Mouse (Mus musculus) erythroblast, embryonic 14.5 days (primary cell): ENCODE results near the gene H2-T24. TPM values are rescaled to one million over a fixed set of nuclear protein-coding genes. Genes with fewer than 3 reads are reported as not detected.
"Not testable (repeated sequence)": the region's sequence is repeated elsewhere in the genome, so short reads cannot be mapped to it uniquely, and the experiment has no call there.

Experiments
- H3K27me3 ChIP-seq: 2 replicates; pipeline ENCODE4 v1.6.1; 2012; ENCODE audit warnings: inconsistent platforms; ENCODE audit not compliant: control insufficient read depth
- H3K36me3 ChIP-seq: 2 replicates; pipeline ENCODE4 v1.6.1; 2012; ENCODE audit warnings: mild to moderate bottlenecking, inconsistent platforms; ENCODE audit not compliant: control insufficient read depth
- H3K4me1 ChIP-seq: 2 replicates; pipeline ENCODE4 v1.6.1; 2012; ENCODE audit warnings: inconsistent platforms; ENCODE audit not compliant: control insufficient read depth
- H3K4me3 ChIP-seq: replicated peaks from 2 replicates; pipeline ENCODE3; 2012; ENCODE audit warnings: moderate library complexity, mild to moderate bottlenecking, inconsistent platforms
- H3K9me3 ChIP-seq: 2 replicates; pipeline ENCODE4 v1.6.1; 2012; ENCODE audit warnings: low read length, inconsistent platforms, mixed read lengths; ENCODE audit not compliant: control insufficient read depth
- GATA1 ChIP-seq: IDR thresholded peaks from 2 replicates; pipeline ENCODE4 v1.6.1; 2012; ENCODE audit warnings: low read length, inconsistent platforms, mixed read lengths
- TAL1 ChIP-seq: IDR thresholded peaks from 3 replicates; pipeline ENCODE4 v1.6.1; 2012; ENCODE audit warnings: low read length, inconsistent platforms, mixed read lengths
- polyA plus RNA-seq: library from polyadenylated mRNA; stranded (reverse); fragments of >175 nt; gene quantifications from 2 replicates; pipeline ENCODE4 v1.2.3, GENCODE M21; 2012

The H2-T24 gene
- polyA plus RNA-seq = 0.91 and 0.98 TPM in 2 replicates

- Histone ChIP-seq H3K4me3 (peak within 1 kb of the TSS; percentile 80), H3K27me3 (no peaks in the 10 kb centered on the region), H3K9me3 (no peaks in the 10 kb centered on the region), H3K4me1 (peaks cover 87% of the 10 kb centered on the region), H3K36me3 (peaks cover 50% of the 10 kb centered on the region)
- TF ChIP-seq TAL1 (no peak), GATA1 (no peak)
Measured at GRCm38 (mm10) chr17:36020191-36021073, at the start of gene H2-T24. TSS of gene H2-T24 (minus strand) at chr17:36020560.

DNA sequence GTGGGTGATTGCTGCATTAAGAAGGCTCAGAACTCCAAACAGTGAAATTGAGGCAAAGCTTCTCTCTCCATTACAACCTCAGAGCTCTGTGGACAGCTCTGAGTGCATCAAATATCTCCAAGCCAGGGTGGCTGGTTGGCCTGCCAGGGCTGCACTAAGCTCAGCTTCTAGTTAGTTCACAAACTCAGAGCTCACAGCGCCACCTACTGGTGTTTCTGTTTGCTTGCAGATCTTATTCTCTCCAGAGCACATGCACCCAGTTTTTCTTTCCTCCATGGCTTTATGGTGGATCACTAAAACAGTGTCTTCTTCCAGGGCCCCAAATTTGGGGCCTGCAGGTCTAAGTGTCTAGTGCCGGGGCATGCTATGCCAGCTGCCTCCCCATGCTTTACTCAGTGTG is 40.5 kb upstream of the H2-T24 start:
- Histone ChIP-seq H3K27me3 (no peaks in the 10 kb centered on the region; the same call in 1 of the 2 replicates), H3K4me1 (no peaks in the 10 kb centered on the region), H3K36me3 (no peaks in the 10 kb centered on the region)

GRCm38 (mm10) chr17:36058362-36058761 is 38.0 kb upstream of the H2-T24 start, which contains the start of gene Gm11127:
TSS of gene Gm11127 (minus strand) at chr17:36058371.
- H3K36me3 ChIP-seq, H3K4me1 ChIP-seq, H3K4me3 ChIP-seq, H3K9me3 ChIP-seq, H3K27me3 ChIP-seq: not testable (repeated sequence)

More for the DNA sequence above, 40.5 kb upstream of the H2-T24 start:
- no peak overlapping the region for H3K4me3 ChIP-seq
- H3K9me3 ChIP-seq = no peaks in the 10 kb centered on the region
- no peak for TF ChIP-seq GATA1
- TF ChIP-seq TAL1 = no peak

DNA sequence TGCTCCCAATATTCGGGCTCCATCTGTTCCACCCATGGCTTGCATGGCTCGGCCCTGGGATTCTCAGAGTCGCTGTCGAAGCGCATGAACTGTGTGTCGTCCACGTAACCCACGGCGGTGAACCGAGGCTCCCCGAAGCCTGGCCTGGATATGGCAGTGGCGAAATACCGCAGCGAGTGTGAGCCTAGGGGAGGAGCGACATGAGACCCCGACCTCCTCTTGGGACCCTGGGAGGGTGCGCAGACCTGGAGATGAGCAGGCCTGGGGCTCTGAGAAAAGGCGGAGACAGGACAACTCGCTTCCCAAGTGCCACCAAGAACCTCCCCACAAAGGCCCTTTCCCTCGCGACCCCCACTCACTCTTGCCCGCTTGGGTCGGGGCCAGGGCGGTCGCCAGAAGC is 37.6 kb upstream of the H2-T24 start:
- not testable (repeated sequence) for H3K27me3 ChIP-seq, H3K9me3 ChIP-seq, H3K4me3 ChIP-seq, H3K36me3 ChIP-seq, H3K4me1 ChIP-seq

DNA sequence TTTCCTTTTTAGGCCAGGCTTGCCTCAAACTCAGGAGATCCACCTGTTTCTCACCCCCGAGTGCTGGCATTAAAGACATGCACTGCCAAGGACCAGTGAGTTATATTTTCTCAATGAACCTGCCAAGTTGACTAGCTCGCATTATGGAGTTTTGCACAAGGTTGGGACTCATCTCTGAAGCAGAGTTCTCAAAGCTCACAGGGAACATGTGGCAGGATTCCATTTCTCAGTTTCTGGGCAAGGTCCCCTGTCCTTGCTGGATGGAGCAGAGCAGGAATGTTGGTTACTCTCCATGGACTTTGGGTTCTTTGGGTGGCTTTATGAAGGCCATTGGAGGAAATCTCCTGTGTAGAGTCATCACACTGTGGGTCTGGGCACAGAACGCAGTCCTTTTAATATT is 22.9 kb upstream of the H2-T24 start:
- TF ChIP-seq GATA1 (no peak), TAL1 (no peak)

GRCm38 (mm10) chr17:36042610-36043169 is 22.3 kb upstream of the H2-T24 start, which contains the start of the genes H2-T22 and Gm6034:
TSS of gene H2-T22 (minus strand) at chr17:36042747.
TSS of gene Gm6034 (plus strand) at chr17:36042961.
- H3K36me3 ChIP-seq, H3K27me3 ChIP-seq, H3K9me3 ChIP-seq: not testable (repeated sequence)
- Histone ChIP-seq H3K4me3 (peak within 1 kb of the TSS; percentile 62), H3K4me1 (peaks cover 12% of the 10 kb centered on the region)

More for the DNA sequence above, 22.9 kb upstream of the H2-T24 start:
- H3K4me1 ChIP-seq = peaks cover 12% of the 10 kb centered on the region
- H3K27me3 ChIP-seq = no peaks in the 10 kb centered on the region
- no peaks in the 10 kb centered on the region for H3K9me3 ChIP-seq
- H3K4me3 ChIP-seq = peak overlapping the region; percentile 62
- no peaks in the 10 kb centered on the region for H3K36me3 ChIP-seq

GRCm38 (mm10) chr17:36042055-36042454 is 21.7 kb upstream of the H2-T24 start:
- H3K27me3 ChIP-seq, H3K36me3 ChIP-seq, H3K9me3 ChIP-seq: not testable (repeated sequence)
- peak overlapping the region; percentile 48 for H3K4me3 ChIP-seq
- H3K4me1 ChIP-seq = peaks cover 12% of the 10 kb centered on the region

DNA sequence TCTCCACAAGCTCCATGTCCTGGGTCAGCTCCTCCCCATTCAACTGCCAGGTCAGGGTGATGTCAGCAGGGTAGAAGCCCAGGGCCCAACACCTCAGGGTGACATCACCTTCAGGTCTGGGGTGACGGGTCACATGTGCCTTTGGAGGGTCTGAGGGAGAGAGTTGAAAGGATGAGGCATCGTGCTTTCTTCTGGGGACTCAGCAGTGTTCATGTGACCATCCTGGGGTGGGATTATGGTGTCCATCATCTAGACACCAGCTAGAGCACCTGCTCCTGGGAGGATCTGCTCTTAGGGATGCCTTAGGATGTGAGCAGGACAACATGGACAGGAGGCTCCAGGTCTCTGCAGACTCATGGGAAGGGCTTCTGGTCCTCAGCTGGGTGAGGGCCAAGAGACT is 20.2 kb upstream of the H2-T24 start:
- not testable (repeated sequence) for H3K4me3 ChIP-seq, H3K36me3 ChIP-seq, H3K9me3 ChIP-seq, H3K27me3 ChIP-seq
- peaks cover 12% of the 10 kb centered on the region for H3K4me1 ChIP-seq

DNA sequence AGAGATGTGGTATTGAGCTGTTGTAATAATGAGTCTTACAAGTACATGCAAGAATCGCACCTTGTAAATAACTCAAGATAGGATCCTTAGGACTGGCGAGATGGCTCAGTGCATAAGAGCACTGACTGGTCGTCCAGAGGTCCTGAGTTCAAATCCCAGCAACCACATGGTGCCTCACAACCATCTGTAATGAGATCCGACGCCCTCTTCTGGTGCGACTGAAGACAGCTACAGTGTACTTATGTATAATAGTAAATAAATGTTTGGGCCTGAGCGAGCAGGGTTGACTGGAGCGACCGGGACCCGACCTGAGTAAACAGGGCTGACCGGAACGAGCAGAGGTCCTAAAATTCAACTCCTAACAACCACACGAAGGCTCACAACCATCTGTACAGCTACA is 15.8 kb upstream of the H2-T24 start:
- peaks cover 11% of the 10 kb centered on the region for H3K4me1 ChIP-seq
- not testable (repeated sequence) for H3K36me3 ChIP-seq, H3K27me3 ChIP-seq, H3K9me3 ChIP-seq, H3K4me3 ChIP-seq

DNA sequence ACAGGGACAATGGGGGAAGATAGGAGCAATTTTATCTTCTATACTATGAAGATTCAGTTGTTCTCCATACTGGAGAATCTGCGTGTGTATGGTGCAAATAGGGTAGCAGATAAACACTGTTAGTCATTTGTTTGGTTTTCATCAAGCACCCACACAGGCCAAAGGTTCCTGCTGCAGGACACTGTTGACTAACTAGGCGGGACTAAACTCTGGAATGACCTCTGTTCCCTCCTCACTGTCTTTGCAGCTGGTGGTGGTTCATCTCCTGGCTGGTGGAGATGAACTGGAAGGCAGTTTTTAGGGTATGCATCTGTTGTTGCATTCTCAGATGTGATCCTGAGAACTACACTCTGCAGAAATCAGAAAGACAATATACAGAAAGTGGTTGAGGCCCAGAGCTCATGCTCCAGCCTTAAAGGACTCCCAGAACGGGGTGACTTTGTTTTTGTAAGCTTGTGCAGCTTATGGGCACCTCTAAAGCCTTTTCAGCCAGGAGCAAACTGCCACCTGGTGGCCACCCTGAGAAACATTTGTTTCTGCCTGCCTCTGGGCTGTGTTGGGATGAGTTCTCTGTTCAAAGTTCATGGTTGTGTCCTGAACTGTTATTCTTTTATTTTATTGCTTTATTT is 14.8 kb upstream of the H2-T24 start:
- not testable (repeated sequence) for H3K9me3 ChIP-seq, H3K36me3 ChIP-seq, H3K4me3 ChIP-seq, H3K27me3 ChIP-seq
- H3K4me1 ChIP-seq = peaks cover 18% of the 10 kb centered on the region

DNA sequence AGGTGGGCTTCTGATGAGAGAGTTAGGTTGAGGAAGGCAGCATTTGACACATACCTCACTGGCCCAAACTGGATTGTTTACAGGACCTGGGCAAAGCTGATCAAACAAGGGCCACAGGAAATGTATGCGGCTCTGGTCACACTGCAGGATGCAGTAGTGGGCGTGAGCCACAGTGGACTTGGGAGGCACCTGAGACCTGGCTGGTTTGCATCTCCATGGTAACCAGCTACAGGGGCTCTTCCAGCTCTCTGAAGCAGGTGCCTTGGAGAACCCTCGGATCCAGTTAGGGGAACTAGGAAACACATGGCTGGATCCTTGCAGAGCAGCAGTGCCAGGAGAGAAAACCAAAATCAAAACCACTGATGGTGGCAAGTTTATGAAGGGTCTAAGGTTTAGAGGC is 14.2 kb upstream of the H2-T24 start:
- not testable (repeated sequence) for H3K9me3 ChIP-seq, H3K27me3 ChIP-seq, H3K36me3 ChIP-seq, H3K4me3 ChIP-seq
- H3K4me1 ChIP-seq = peaks cover 21% of the 10 kb centered on the region

DNA sequence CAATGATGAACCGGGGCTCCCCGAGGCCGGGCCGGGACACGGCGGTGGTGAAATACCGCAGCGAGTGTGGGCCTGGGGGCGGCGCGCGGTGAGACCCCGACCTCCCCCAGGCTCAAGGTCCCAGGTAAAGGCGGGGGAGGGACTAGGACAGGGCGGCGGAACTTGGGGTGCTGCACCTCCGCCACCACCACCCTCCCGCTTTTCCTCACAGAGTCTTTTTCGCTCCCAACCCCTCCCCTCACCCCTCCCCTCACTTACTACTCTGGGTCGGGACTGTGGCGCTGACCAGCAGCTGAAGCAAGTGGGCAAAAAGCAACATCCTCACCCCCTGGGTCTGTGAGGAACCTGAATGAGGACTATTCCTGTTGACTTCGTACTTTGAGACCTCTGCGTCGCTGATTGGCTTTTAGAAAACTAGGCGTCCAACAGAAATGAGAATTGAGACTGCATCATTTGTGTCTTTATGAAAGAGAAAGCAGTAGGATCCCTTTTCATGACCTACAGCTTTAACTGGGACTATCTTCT is 12.1 kb upstream of the H2-T24 start, which contains the start of gene H2-T23:
H2-T23 (minus strand) TSS at position 505 of the 525 bp plus-strand sequence.
- Histone ChIP-seq H3K36me3 (peaks cover 15% of the 10 kb centered on the region), H3K4me1 (peaks cover 34% of the 10 kb centered on the region), H3K4me3 (peak within 1 kb of the TSS; percentile 65)
- not testable (repeated sequence) for H3K27me3 ChIP-seq, H3K9me3 ChIP-seq
